Mouse (Mus musculus): Measurements from ENCODE around the gene Cfl1. TPM values are rescaled to one million over a fixed set of nuclear protein-coding genes. Genes with fewer than 3 reads are reported as not detected.

Cfl1 gene
- polyA plus RNA-seq, 1 experiment from 2014 or later = 3,817 TPM

DNA sequence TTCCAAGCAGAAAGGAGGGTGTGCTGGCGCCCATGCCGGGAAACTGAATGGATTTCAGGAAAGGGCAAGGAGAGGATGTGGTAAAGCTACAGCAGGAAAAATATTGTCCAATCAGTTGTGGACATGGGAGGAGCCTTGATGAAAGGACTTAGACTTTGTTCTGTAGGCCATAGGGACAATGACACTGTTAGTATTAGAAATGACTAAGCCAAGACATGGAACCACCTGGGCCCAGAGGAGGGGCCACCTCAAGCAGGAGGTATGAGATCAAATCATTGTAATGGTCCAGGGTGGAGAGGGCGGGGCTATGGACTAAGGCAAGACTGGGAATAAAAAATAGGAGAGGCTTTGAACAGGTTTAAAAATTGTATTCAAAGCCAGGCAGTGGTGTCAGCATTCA lies 28.5 kb downstream of the Cfl1 start:
- no peak overlapping the region for H3K4me3 ChIP-seq (ENCODE audit: low read depth, low read length)
- no peaks in the 10 kb centered on the region for H3K36me3 ChIP-seq (ENCODE audit: control insufficient read depth, insufficient read depth, low read length)
- H3K9me3 ChIP-seq (ENCODE audit: control insufficient read depth, low read length) = no peaks in the 10 kb centered on the region
- WGBS = 93% methylated on average over 3 of the region's 3 CpGs
- ATAC-seq (ENCODE audit: insufficient read depth, low FRiP score, low TSS enrichment) (no peak), DNase-seq (ENCODE audit: low spot score) (no peak)
- H3K27me3 ChIP-seq (ENCODE audit: control insufficient read depth, insufficient read depth, low read length) = no peaks in the 10 kb centered on the region
- H3K9ac ChIP-seq (ENCODE audit: low read length) = no peak overlapping the region
- no peak overlapping the region for H3K4me2 ChIP-seq (ENCODE audit: low read depth)
- H3K27ac ChIP-seq (ENCODE audit: low read depth, low read length) = no peak overlapping the region
- no peaks in the 10 kb centered on the region; the same call in 1 of the 2 replicates for H3K4me1 ChIP-seq (ENCODE audit: control insufficient read depth, insufficient read depth, low read length)

DNA sequence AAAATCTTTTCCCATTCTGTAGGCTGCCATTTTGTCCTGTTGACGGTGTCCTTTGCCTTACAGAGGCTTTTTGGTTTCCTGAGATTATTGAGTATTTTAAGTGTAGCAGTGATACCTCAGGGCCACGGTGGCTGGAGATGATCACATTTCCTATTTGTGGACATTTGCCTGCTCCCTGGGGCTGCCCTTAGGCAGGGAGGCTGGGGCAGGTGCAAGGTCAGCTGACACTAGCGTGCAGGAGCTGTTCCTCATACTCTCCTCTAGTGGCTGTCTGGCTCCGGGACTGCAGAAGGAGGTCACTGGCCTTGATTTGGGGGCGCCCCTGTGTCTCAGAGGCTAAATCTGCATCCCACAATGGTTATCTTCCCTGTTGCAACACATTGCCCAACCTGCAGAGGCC lies 34.9 kb downstream of the Cfl1 start:
- Histone ChIP-seq H3K27me3 (ENCODE audit: control insufficient read depth, insufficient read depth, low read length) (no peaks in the 10 kb centered on the region), H3K27ac (ENCODE audit: low read depth, low read length) (no peak overlapping the region), H3K4me2 (ENCODE audit: low read depth) (no peak overlapping the region), H3K9ac (ENCODE audit: low read length) (no peak overlapping the region), H3K4me3 (ENCODE audit: low read depth, low read length) (no peak overlapping the region), H3K36me3 (ENCODE audit: control insufficient read depth, insufficient read depth, low read length) (no peaks in the 10 kb centered on the region), H3K9me3 (ENCODE audit: control insufficient read depth, low read length) (no peaks in the 10 kb centered on the region), H3K4me1 (ENCODE audit: control insufficient read depth, insufficient read depth, low read length) (peaks cover 4% of the 10 kb centered on the region; the same call in 1 of the 2 replicates)
- DNase-seq (ENCODE audit: low spot score) (no peak), ATAC-seq (ENCODE audit: insufficient read depth, low FRiP score, low TSS enrichment) (no peak)
- 74% methylated on average over 5 of the region's 5 CpGs for WGBS

DNA sequence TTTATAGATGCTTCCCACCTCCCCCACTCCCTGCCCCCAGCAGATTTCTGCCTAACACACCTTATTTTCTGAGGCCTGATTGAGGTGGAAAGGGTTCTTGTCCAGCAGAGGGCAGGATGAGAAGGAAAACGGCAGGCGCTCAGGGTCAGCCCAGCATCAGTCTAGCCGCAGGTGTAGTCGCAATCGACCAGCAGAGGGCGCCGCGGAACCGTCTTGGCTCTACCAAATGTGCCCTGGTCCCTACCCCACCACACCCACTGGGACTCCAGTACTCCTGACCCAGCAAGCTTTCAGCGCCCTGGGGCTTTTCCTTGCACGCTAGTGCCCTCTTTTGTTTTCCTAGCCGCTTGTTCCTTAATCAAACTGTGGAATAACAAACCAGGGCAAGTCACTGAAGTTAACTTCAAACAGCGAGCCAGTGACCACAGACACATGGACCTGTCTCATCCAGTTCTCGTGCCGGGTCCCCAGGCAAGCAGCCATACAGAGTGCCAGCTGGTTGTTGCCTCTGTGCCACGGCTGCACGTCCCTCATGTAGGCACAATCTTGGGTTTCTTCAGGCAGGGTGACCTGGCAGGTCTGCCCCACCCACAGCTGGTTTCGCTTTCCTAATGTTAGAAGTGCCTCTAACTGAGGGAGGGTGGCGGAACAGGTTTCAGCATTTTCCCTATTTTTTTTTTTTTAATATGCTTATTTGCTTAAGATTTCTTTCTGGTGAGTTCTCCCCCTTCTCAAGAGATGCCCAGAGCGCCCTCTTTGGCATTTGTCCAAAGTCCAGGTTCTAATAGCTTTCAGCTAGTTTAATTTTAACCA lies 39.3 kb downstream of the Cfl1 start:
- H3K4me2 ChIP-seq (ENCODE audit: low read depth) = 0 out of 2 replicates have a peak overlapping the region, but pooled peaks have one; percentile 4
- H3K4me1 ChIP-seq (ENCODE audit: control insufficient read depth, insufficient read depth, low read length) = peaks cover 4% of the 10 kb centered on the region; the same call in 1 of the 2 replicates
- H3K9me3 ChIP-seq (ENCODE audit: control insufficient read depth, low read length) = no peaks in the 10 kb centered on the region
- ATAC-seq (ENCODE audit: insufficient read depth, low FRiP score, low TSS enrichment) = peak; percentile 85
- 19% methylated on average over 20 of the region's 20 CpGs for WGBS
- no peaks in the 10 kb centered on the region for H3K27me3 ChIP-seq (ENCODE audit: control insufficient read depth, insufficient read depth, low read length)
- H3K9ac ChIP-seq (ENCODE audit: low read length) = no peak overlapping the region
- H3K36me3 ChIP-seq (ENCODE audit: control insufficient read depth, insufficient read depth, low read length) = no peaks in the 10 kb centered on the region
- DNase-seq (ENCODE audit: low spot score) = peak; percentile 95
- H3K27ac ChIP-seq (ENCODE audit: low read depth, low read length) = no peak overlapping the region
- H3K4me3 ChIP-seq (ENCODE audit: low read depth, low read length) = no peak overlapping the region

DNA sequence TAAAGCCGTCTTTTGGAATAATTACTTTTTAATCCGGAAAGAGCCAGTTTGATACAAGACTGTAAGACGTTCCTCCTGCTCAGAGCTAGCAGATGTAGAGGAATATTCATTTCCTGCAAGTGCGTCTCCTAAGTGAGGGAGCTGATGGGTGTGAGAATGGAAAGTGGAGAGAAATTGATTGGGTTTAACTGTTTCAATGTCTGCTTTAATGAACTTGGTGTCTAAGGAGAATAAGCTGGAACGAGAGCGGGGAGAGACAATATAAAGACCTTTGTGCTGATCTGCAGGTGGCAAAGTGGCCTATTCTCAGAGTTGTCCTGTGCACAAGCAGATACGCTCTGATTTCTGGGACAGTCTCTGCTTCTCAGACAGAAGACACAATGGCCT lies 39.9 kb downstream of the Cfl1 start:
- H3K27ac ChIP-seq (ENCODE audit: low read depth, low read length) = no peak overlapping the region
- H3K27me3 ChIP-seq (ENCODE audit: control insufficient read depth, insufficient read depth, low read length) = no peaks in the 10 kb centered on the region

DNA sequence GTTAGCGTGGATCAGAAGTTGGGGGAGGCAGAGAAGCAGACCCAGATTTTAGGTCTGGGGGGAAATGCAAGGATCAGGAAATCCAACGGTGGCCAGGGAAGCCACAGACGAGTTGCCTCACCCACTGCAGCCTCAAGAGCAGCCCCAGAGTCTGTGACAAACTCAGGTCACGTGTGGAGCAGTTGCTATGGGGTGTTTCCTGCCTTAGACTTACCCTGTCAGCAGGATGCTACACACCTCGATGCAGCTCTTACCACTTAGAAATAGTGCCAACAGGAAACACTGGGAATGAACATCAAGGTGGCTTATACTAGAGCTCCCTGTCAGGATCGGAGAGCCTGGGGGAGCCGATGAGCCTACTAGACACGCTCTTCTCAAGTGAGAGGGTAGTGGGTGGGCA lies 42.3 kb downstream of the Cfl1 start:
- no peaks in the 10 kb centered on the region for H3K27me3 ChIP-seq (ENCODE audit: control insufficient read depth, insufficient read depth, low read length)
- H3K4me3 ChIP-seq (ENCODE audit: low read depth, low read length) = no peak overlapping the region
- H3K4me2 ChIP-seq (ENCODE audit: low read depth) = no peak overlapping the region
- no peak overlapping the region for H3K27ac ChIP-seq (ENCODE audit: low read depth, low read length)
- H3K36me3 ChIP-seq (ENCODE audit: control insufficient read depth, insufficient read depth, low read length) = no peaks in the 10 kb centered on the region
- ATAC-seq (ENCODE audit: insufficient read depth, low FRiP score, low TSS enrichment) (no peak), DNase-seq (ENCODE audit: low spot score) (no peak)
- WGBS = 77% methylated on average over 8 of the region's 8 CpGs
- H3K4me1 ChIP-seq (ENCODE audit: control insufficient read depth, insufficient read depth, low read length) = peaks cover 4% of the 10 kb centered on the region; the same call in 1 of the 2 replicates
- H3K9me3 ChIP-seq (ENCODE audit: control insufficient read depth, low read length) = no peaks in the 10 kb centered on the region
- no peak overlapping the region for H3K9ac ChIP-seq (ENCODE audit: low read length)

More for the DNA sequence above, 39.9 kb downstream of the Cfl1 start:
- peaks cover 4% of the 10 kb centered on the region; the same call in 1 of the 2 replicates for H3K4me1 ChIP-seq (ENCODE audit: control insufficient read depth, insufficient read depth, low read length)
- no peak overlapping the region for H3K9ac ChIP-seq (ENCODE audit: low read length)
- H3K4me2 ChIP-seq (ENCODE audit: low read depth) = no peak overlapping the region
- no peaks in the 10 kb centered on the region for H3K9me3 ChIP-seq (ENCODE audit: control insufficient read depth, low read length)
- WGBS = 44% methylated on average over 7 of the region's 7 CpGs
- ATAC-seq (ENCODE audit: insufficient read depth, low FRiP score, low TSS enrichment) (no peak), DNase-seq (ENCODE audit: low spot score) (no peak)
- no peak overlapping the region for H3K4me3 ChIP-seq (ENCODE audit: low read depth, low read length)
- H3K36me3 ChIP-seq (ENCODE audit: control insufficient read depth, insufficient read depth, low read length) = no peaks in the 10 kb centered on the region

DNA sequence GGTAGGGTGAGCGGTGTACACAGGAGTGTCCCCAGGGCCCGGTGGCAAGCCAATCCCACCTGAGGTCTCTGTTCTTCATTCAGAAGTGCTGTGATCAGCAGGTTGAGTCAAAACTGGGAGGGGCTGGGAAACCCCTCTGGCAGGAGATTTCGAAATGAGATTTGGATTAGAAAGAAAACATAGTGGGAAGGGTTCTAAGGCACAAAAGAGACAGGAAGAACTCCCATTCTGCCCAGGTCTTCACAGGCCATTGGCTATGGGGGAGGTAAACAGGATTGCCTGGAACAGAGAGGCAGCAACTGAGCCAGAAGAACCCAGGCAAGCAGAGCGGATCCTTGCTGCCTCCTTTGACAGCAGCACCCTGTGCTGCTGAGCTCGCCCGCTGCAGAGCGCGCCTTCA lies 48.5 kb downstream of the Cfl1 start:
- no peak overlapping the region for H3K27ac ChIP-seq (ENCODE audit: low read depth, low read length)
- H3K4me3 ChIP-seq (ENCODE audit: low read depth, low read length) = no peak overlapping the region
- ATAC-seq (ENCODE audit: insufficient read depth, low FRiP score, low TSS enrichment) (no peak), DNase-seq (ENCODE audit: low spot score) (no peak)
- H3K4me2 ChIP-seq (ENCODE audit: low read depth) = no peak overlapping the region
- H3K4me1 ChIP-seq (ENCODE audit: control insufficient read depth, insufficient read depth, low read length) = no peaks in the 10 kb centered on the region
- WGBS = 78% methylated on average over 8 of the region's 8 CpGs
- H3K9me3 ChIP-seq (ENCODE audit: control insufficient read depth, low read length) = no peaks in the 10 kb centered on the region
- H3K36me3 ChIP-seq (ENCODE audit: control insufficient read depth, insufficient read depth, low read length) = no peaks in the 10 kb centered on the region
- H3K27me3 ChIP-seq (ENCODE audit: control insufficient read depth, insufficient read depth, low read length) = no peaks in the 10 kb centered on the region
- no peak overlapping the region for H3K9ac ChIP-seq (ENCODE audit: low read length)

DNA sequence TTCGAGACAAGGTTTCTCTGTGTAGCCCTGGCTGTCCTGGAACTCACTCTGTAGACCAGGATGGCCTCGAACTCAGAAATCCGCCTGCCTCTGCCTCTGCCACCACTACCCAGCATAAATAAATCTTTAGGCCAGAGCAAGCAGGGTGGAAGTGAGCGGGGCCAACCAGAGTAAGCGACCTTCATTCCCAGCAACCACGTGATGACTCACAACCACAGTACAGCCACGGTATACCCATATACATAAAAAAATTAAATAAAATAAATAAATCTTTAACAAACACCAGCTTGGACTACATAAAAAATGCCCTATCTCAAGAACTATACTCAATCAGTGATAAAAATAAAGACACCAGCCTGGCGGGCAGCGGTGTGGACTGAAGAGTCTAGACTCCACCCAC lies 53.1 kb downstream of the Cfl1 start:
- Histone ChIP-seq H3K4me3 (ENCODE audit: low read depth, low read length) (no peak overlapping the region), H3K9me3 (ENCODE audit: control insufficient read depth, low read length) (no peaks in the 10 kb centered on the region), H3K4me2 (ENCODE audit: low read depth) (no peak overlapping the region), H3K9ac (ENCODE audit: low read length) (no peak overlapping the region), H3K27me3 (ENCODE audit: control insufficient read depth, insufficient read depth, low read length) (no peaks in the 10 kb centered on the region), H3K36me3 (ENCODE audit: control insufficient read depth, insufficient read depth, low read length) (no peaks in the 10 kb centered on the region; the same call in 1 of the 2 replicates), H3K4me1 (ENCODE audit: control insufficient read depth, insufficient read depth, low read length) (no peaks in the 10 kb centered on the region), H3K27ac (ENCODE audit: low read depth, low read length) (no peak overlapping the region)
- DNase-seq (ENCODE audit: low spot score) = no peak
- ATAC-seq (ENCODE audit: insufficient read depth, low FRiP score, low TSS enrichment) = no peak
- 89% methylated on average over 9 of the region's 9 CpGs for WGBS

DNA sequence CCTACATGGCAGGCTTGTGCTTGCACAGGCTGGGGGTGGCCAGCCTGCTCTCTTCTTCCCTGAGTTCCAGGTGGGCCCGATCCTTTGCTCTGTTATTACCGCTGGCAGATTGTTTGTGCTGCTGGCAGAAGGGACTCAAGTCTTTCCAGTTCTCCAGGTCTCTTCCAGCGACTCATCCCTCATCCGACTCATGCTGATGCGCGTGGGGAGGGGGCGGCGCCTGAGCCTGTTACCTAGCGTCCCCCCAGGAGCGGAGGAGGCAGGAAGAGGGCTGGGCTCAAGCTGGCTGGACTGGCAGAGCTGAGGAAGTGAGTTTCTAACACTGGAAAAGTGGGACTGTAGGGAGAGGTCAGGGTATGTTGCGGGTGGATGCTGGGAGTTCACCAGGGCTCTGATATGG lies 53.8 kb downstream of the Cfl1 start:
- Histone ChIP-seq H3K27ac (ENCODE audit: low read depth, low read length) (no peak overlapping the region), H3K9me3 (ENCODE audit: control insufficient read depth, low read length) (no peaks in the 10 kb centered on the region), H3K4me1 (ENCODE audit: control insufficient read depth, insufficient read depth, low read length) (no peaks in the 10 kb centered on the region), H3K9ac (ENCODE audit: low read length) (no peak overlapping the region), H3K36me3 (ENCODE audit: control insufficient read depth, insufficient read depth, low read length) (no peaks in the 10 kb centered on the region; the same call in 1 of the 2 replicates), H3K27me3 (ENCODE audit: control insufficient read depth, insufficient read depth, low read length) (no peaks in the 10 kb centered on the region), H3K4me2 (ENCODE audit: low read depth) (no peak overlapping the region), H3K4me3 (ENCODE audit: low read depth, low read length) (no peak overlapping the region)
- WGBS = 55% methylated on average over 11 of the region's 11 CpGs
- no peak for ATAC-seq (ENCODE audit: insufficient read depth, low FRiP score, low TSS enrichment)
- DNase-seq (ENCODE audit: low spot score) = no peak

Measured in neural tube, embryonic 11.5 days (tissue).